In the genomic region with DNA sequence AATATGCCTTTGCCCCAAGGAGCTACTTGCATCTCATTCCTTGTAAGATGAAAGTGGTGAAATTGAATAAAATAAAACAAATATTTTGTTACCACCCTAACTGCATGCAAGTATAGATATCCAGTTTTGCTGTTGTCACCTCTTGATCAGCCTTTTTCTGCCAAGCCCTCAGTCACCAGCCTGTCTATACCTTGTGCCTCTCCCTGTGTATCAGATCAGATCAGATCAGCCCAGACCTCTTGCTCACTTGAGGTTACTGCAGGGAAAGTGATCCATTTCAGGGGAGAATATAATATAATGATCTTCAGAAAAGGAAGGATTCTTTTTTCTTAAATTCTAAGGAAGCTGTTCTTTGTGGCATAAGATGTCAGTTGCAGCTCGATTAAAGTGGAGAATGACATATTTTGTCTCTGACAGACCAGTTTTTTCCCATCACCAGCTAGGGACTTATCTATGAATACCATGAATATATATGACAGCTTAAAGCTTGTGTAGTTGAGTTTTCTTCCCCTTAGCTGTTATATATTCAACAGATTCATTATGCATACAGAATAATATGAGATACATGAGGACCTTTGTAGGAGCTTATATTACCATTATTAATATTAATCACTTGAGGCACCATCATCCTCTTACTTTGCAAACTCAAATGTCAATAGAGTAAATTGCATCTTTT, we compare ENCODE assay signal across 30 mouse cellular contexts.
DNase-seq lines count a peak whose midpoint lies in the region; ATAC-seq lines count a peak whose summit lies in the region.
"Had no signal": no experiment of that assay in that cellular context is flagged by ENCODE, and none has a peak within 500 bp of the region (broad histone marks: within the 10 kb centered on the region; RNA-seq: fewer than 3 reads in every experiment).

No protein-coding gene starts in this region.

- H3K9ac ChIP-seq in forebrain, embryonic 13.5 days = no peak overlapping the region
- H3K9ac ChIP-seq in forebrain, embryonic 11.5 days (ENCODE audit: low read length) = no peak overlapping the region
- no peak overlapping the region for H3K9ac ChIP-seq in midbrain, embryonic 13.5 days (replicated peaks)
- no peak overlapping the region for H3K9ac ChIP-seq in midbrain, embryonic 16.5 days (ENCODE audit: low read depth, low read length)
- H3K9ac ChIP-seq: embryonic facial prominence, embryonic 12.5 days; embryonic facial prominence, embryonic 15.5 days; forebrain, postnatal 0 days; heart, embryonic 12.5 days; heart, embryonic 15.5 days; hindbrain, embryonic 14.5 days had no signal

- H3K27me3 ChIP-seq in forebrain, embryonic 13.5 days = no peaks in the 10 kb centered on the region
- H3K27me3 ChIP-seq in forebrain, embryonic 11.5 days (ENCODE audit: control insufficient read depth, insufficient read depth, low read length) = no peaks in the 10 kb centered on the region
- H3K27me3 ChIP-seq in midbrain, embryonic 13.5 days = no peaks in the 10 kb centered on the region
- no peaks in the 10 kb centered on the region for H3K27me3 ChIP-seq in midbrain, embryonic 10.5 days (ENCODE audit: low read depth, poor library complexity, severe bottlenecking)
- no peaks in the 10 kb centered on the region for H3K27me3 ChIP-seq in midbrain, embryonic 16.5 days (ENCODE audit: control insufficient read depth, insufficient read depth, low read depth, low read length)
- H3K27me3 ChIP-seq in heart, embryonic 10.5 days (ENCODE audit: insufficient read depth, poor library complexity, severe bottlenecking) = no peaks in the 10 kb centered on the region
- H3K27me3 ChIP-seq: CH12.LX; embryonic facial prominence, embryonic 12.5 days; embryonic facial prominence, embryonic 15.5 days; heart, embryonic 12.5 days; heart, embryonic 15.5 days; Patski had no signal

- H3K4me1 ChIP-seq in forebrain, embryonic 13.5 days = no peaks in the 10 kb centered on the region
- no peaks in the 10 kb centered on the region for H3K4me1 ChIP-seq in forebrain, embryonic 11.5 days (replicated peaks; ENCODE audit: control insufficient read depth, insufficient read depth, low read length)
- no peaks in the 10 kb centered on the region for H3K4me1 ChIP-seq in midbrain, embryonic 13.5 days (replicated peaks)
- H3K4me1 ChIP-seq in midbrain, embryonic 10.5 days = no peaks in the 10 kb centered on the region
- no peaks in the 10 kb centered on the region for H3K4me1 ChIP-seq in midbrain, embryonic 16.5 days (ENCODE audit: control insufficient read depth, insufficient read depth, low read length)
- H3K4me1 ChIP-seq in heart, embryonic 10.5 days = no peaks in the 10 kb centered on the region
- H3K4me1 ChIP-seq: embryonic facial prominence, embryonic 12.5 days; embryonic facial prominence, embryonic 15.5 days; heart, embryonic 12.5 days; heart, embryonic 15.5 days; hindbrain, embryonic 10.5 days had no signal

- 0 out of 2 replicates have a peak, but pooled peaks have one; percentile 24 for ATAC-seq in forebrain, embryonic 13.5 days
- no peak for ATAC-seq in forebrain, embryonic 11.5 days (replicated peaks; ENCODE audit: low FRiP score)
- ATAC-seq in midbrain, embryonic 13.5 days = peak; percentile 70
- ATAC-seq in midbrain, embryonic 16.5 days = peak; percentile 89
- ATAC-seq: forebrain, postnatal 0 days; hindbrain, postnatal 0 days; inflammation-experienced regulatory T-cells, adult 6 months; intestine, embryonic 16.5 days; Patski had no signal

- WGBS in forebrain, embryonic 13.5 days = 64% methylated on average over 1 of the region's 1 CpGs
- 80% methylated on average over 1 of the region's 1 CpGs for WGBS in forebrain, embryonic 11.5 days
- 63% methylated on average over 1 of the region's 1 CpGs for WGBS in midbrain, embryonic 13.5 days
- WGBS in midbrain, embryonic 10.5 days = 82% methylated on average over 1 of the region's 1 CpGs
- WGBS in midbrain, embryonic 16.5 days = 53% methylated on average over 1 of the region's 1 CpGs
- WGBS in heart, embryonic 10.5 days = 70% methylated on average over 1 of the region's 1 CpGs

- H3K4me3 ChIP-seq in forebrain, embryonic 13.5 days = no peak overlapping the region
- no peak overlapping the region for H3K4me3 ChIP-seq in forebrain, embryonic 11.5 days (ENCODE audit: low read depth, low read length)
- no peak overlapping the region for H3K4me3 ChIP-seq in midbrain, embryonic 13.5 days (replicated peaks)
- H3K4me3 ChIP-seq in midbrain, embryonic 10.5 days = no peak overlapping the region
- H3K4me3 ChIP-seq in midbrain, embryonic 16.5 days (ENCODE audit: low read depth, low read length) = no peak overlapping the region
- no peak overlapping the region for H3K4me3 ChIP-seq in heart, embryonic 10.5 days
- H3K4me3 ChIP-seq: embryonic facial prominence, embryonic 12.5 days; embryonic facial prominence, embryonic 15.5 days; gastrocnemius, adult 2 months; heart, embryonic 12.5 days; heart, embryonic 15.5 days; hindbrain, embryonic 10.5 days had no signal

- DNase-seq in forebrain, embryonic 11.5 days (ENCODE audit: low spot score) = no peak
- no peak for DNase-seq in midbrain, embryonic 10.5 days (ENCODE audit: low spot score)
- DNase-seq in heart, embryonic 10.5 days (ENCODE audit: low spot score) = no peak
- DNase-seq: adrenal gland, postnatal 10 days; adrenal gland, postnatal 36 days; cerebellum, adult 11 months; cerebellum, adult 2 months; cerebellum, adult 9-11 months; cerebellum, postnatal 25 days; forebrain, postnatal 0 days; gastrocnemius, adult 2 months; gastrocnemius, postnatal 14 days; heart, adult 11 months; heart, postnatal 10 days; heart, postnatal 36 days had no signal

- no peak overlapping the region for H3K27ac ChIP-seq in forebrain, embryonic 13.5 days
- H3K27ac ChIP-seq in forebrain, embryonic 11.5 days (ENCODE audit: low read depth, low read length) = no peak overlapping the region
- H3K27ac ChIP-seq in midbrain, embryonic 13.5 days = peak overlapping the region; percentile 64; the same call in 1 of the 2 replicates
- H3K27ac ChIP-seq in midbrain, embryonic 10.5 days (replicated peaks) = no peak overlapping the region
- peak overlapping the region; percentile 15; the same call in 1 of the 2 replicates for H3K27ac ChIP-seq in midbrain, embryonic 16.5 days (ENCODE audit: low read length)
- H3K27ac ChIP-seq in heart, embryonic 10.5 days = no peak overlapping the region
- H3K27ac ChIP-seq: embryonic facial prominence, embryonic 12.5 days; embryonic facial prominence, embryonic 15.5 days; gastrocnemius, adult 2 months; heart, embryonic 15.5 days; hindbrain, embryonic 10.5 days; hindbrain, embryonic 14.5 days; hindbrain, postnatal 0 days had no signal

- no peaks in the 10 kb centered on the region for H3K36me3 ChIP-seq in forebrain, embryonic 13.5 days (ENCODE audit: poor library complexity, severe bottlenecking)
- H3K36me3 ChIP-seq in forebrain, embryonic 11.5 days (ENCODE audit: control insufficient read depth, insufficient read depth, low read length) = no peaks in the 10 kb centered on the region
- no peaks in the 10 kb centered on the region for H3K36me3 ChIP-seq in midbrain, embryonic 13.5 days
- no peaks in the 10 kb centered on the region for H3K36me3 ChIP-seq in midbrain, embryonic 10.5 days
- H3K36me3 ChIP-seq in midbrain, embryonic 16.5 days (ENCODE audit: control insufficient read depth, insufficient read depth, low read length) = no peaks in the 10 kb centered on the region
- H3K36me3 ChIP-seq in heart, embryonic 10.5 days = no peaks in the 10 kb centered on the region
- H3K36me3 ChIP-seq: embryonic facial prominence, embryonic 12.5 days; embryonic facial prominence, embryonic 15.5 days; G1E; heart, embryonic 12.5 days; heart, embryonic 15.5 days; hindbrain, embryonic 10.5 days had no signal

- H3K9me3 ChIP-seq in forebrain, embryonic 13.5 days (replicated peaks) = no peaks in the 10 kb centered on the region
- no peaks in the 10 kb centered on the region for H3K9me3 ChIP-seq in forebrain, embryonic 11.5 days (ENCODE audit: control insufficient read depth, low read length)
- H3K9me3 ChIP-seq in midbrain, embryonic 13.5 days = no peaks in the 10 kb centered on the region
- H3K9me3 ChIP-seq in midbrain, embryonic 10.5 days (replicated peaks) = no peaks in the 10 kb centered on the region
- no peaks in the 10 kb centered on the region for H3K9me3 ChIP-seq in midbrain, embryonic 16.5 days (replicated peaks; ENCODE audit: control insufficient read depth, low read length, poor library complexity, severe bottlenecking)
- H3K9me3 ChIP-seq in heart, embryonic 10.5 days = no peaks in the 10 kb centered on the region
- H3K9me3 ChIP-seq: embryonic facial prominence, embryonic 12.5 days; embryonic facial prominence, embryonic 15.5 days; heart, embryonic 12.5 days; heart, embryonic 15.5 days; hindbrain, embryonic 10.5 days had no signal

- H3K4me2 ChIP-seq in forebrain, embryonic 13.5 days = no peak overlapping the region
- no peak overlapping the region for H3K4me2 ChIP-seq in forebrain, embryonic 11.5 days (ENCODE audit: low read depth, low read length, severe bottlenecking)
- no peak overlapping the region for H3K4me2 ChIP-seq in midbrain, embryonic 13.5 days (replicated peaks)
- H3K4me2 ChIP-seq in midbrain, embryonic 16.5 days (ENCODE audit: low read length) = no peak overlapping the region
- H3K4me2 ChIP-seq: embryonic facial prominence, embryonic 12.5 days; embryonic facial prominence, embryonic 15.5 days; heart, embryonic 12.5 days; heart, embryonic 15.5 days; hindbrain, embryonic 14.5 days had no signal

Comparison
In these comparisons a context has a peak if more than half of its experiments do, and no peak if none do; other contexts are left out.
1. H3K27ac ChIP-seq: peak in midbrain, embryonic 13.5 days (single experiment) and midbrain, embryonic 16.5 days (single experiment); none in forebrain, embryonic 13.5 days (single experiment), forebrain, embryonic 11.5 days (single experiment), midbrain, embryonic 10.5 days (single experiment) and heart, embryonic 10.5 days (single experiment).